Mouse (Mus musculus) olfactory bulb, adult 2 months (tissue): ENCODE data around the gene Kng1.

ENCODE experiments used
- CTCF ChIP-seq: fragments of 200-500 bp; IDR thresholded peaks from 2 replicates; pipeline ENCODE4 v1.5.1; 2012; ENCODE audit warnings: low read depth, mild to moderate bottlenecking, low read length, moderate library complexity; ENCODE audit not compliant: insufficient read depth
- POLR2A ChIP-seq: fragments of 200-500 bp; IDR thresholded peaks from 2 replicates; pipeline ENCODE4 v1.6.1; 2012; ENCODE audit warnings: mild to moderate bottlenecking, low read depth, low read length, moderate library complexity; ENCODE audit not compliant: insufficient read depth

GRCm38 (mm10) chr16:23033673-23034072 is 24.0 kb upstream of the Kng1 start:
- TF ChIP-seq CTCF (no peak), POLR2A (no peak)
